Mouse (Mus musculus): ENCODE results near the gene H2-K1.
"Not testable (repeated sequence)": the region's sequence is repeated elsewhere in the genome, so short reads cannot be mapped to it uniquely, and the experiment has no call there.

The H2-K1 gene

GRCm38 (mm10) chr17:34026917-34027655, 26.9 kb upstream of the H2-K1 start:
- peak; percentile 92 for DNase-seq (ENCODE audit: low read depth)

GRCm38 (mm10) chr17:34026221-34026620, 26.1 kb upstream of the H2-K1 start:
- DNase-seq (ENCODE audit: low read depth), result peak; percentile 55

- DNase-seq (ENCODE audit: low read depth), result no peak
Observed at GRCm38 (mm10) chr17:34025756-34026151, 25.6 kb upstream of the H2-K1 start.

- no peak for DNase-seq (ENCODE audit: low read depth)
Observed at GRCm38 (mm10) chr17:34024861-34025755, 25.0 kb upstream of the H2-K1 start.

- DNase-seq (ENCODE audit: low read depth), result peak; percentile 93
Observed at GRCm38 (mm10) chr17:34024317-34024821, 24.2 kb upstream of the H2-K1 start, which contains the start of gene Ring1. Gene Ring1 (minus strand): TSS chr17:34024680.

GRCm38 (mm10) chr17:34023678-34024077, 23.5 kb upstream of the H2-K1 start:
- DNase-seq (ENCODE audit: low read depth), result no peak

GRCm38 (mm10) chr17:34022987-34023386, 22.8 kb upstream of the H2-K1 start:
- no peak for DNase-seq (ENCODE audit: low read depth)

- no peak for DNase-seq (ENCODE audit: low read depth)
Observed at GRCm38 (mm10) chr17:34022414-34022783, 22.3 kb upstream of the H2-K1 start.

GRCm38 (mm10) chr17:34021539-34022413, 21.6 kb upstream of the H2-K1 start:
- DNase-seq (ENCODE audit: low read depth), result no peak

- DNase-seq (ENCODE audit: low read depth), result no peak
Observed at GRCm38 (mm10) chr17:34013436-34013835, 13.3 kb upstream of the H2-K1 start.

- no peak for DNase-seq (ENCODE audit: low read depth)
Observed at GRCm38 (mm10) chr17:34010156-34010555, 10.0 kb upstream of the H2-K1 start.

- DNase-seq (ENCODE audit: low read depth), result no peak
Observed at GRCm38 (mm10) chr17:34006570-34006969, 6.4 kb upstream of the H2-K1 start.

- DNase-seq (ENCODE audit: low read depth), result peak; percentile 86
Observed at GRCm38 (mm10) chr17:34003426-34003825, 3.3 kb upstream of the H2-K1 start.

GRCm38 (mm10) chr17:34000796-34001195, 649 bp upstream of the H2-K1 start:
- DNase-seq (ENCODE audit: low read depth), result not testable (repeated sequence)

GRCm38 (mm10) chr17:33999341-34000149, 602 bp downstream of the H2-K1 start:
- DNase-seq (ENCODE audit: low read depth), result peak; percentile 69

GRCm38 (mm10) chr17:33998697-33999096, 1.4 kb downstream of the H2-K1 start:
- peak; percentile 75 for DNase-seq (ENCODE audit: low read depth)

GRCm38 (mm10) chr17:33997025-33997424, 3.1 kb downstream of the H2-K1 start:
- not testable (repeated sequence) for DNase-seq (ENCODE audit: low read depth)

GRCm38 (mm10) chr17:33995651-33996050, 4.5 kb downstream of the H2-K1 start:
- peak; percentile 52 for DNase-seq (ENCODE audit: low read depth)

GRCm38 (mm10) chr17:33994959-33995358, 5.2 kb downstream of the H2-K1 start:
- DNase-seq (ENCODE audit: low read depth), result peak; percentile 43

- DNase-seq (ENCODE audit: low read depth), result peak; percentile 93
Observed at GRCm38 (mm10) chr17:33991788-33992664, 8.1 kb downstream of the H2-K1 start.
